Mouse (Mus musculus) spleen, postnatal 4 days (tissue): ENCODE data around the gene Denr.
A peak's percentile ranks its signal among the peaks of the same experiment; 100 is the strongest.

ENCODE experiments used
- DNase-seq, 2 experiments: peaks; one replicate each; pipeline ENCODE4 v3.0.0; 2022; ENCODE audit warnings: low spot score in 2 of 2

Denr gene

DNA sequence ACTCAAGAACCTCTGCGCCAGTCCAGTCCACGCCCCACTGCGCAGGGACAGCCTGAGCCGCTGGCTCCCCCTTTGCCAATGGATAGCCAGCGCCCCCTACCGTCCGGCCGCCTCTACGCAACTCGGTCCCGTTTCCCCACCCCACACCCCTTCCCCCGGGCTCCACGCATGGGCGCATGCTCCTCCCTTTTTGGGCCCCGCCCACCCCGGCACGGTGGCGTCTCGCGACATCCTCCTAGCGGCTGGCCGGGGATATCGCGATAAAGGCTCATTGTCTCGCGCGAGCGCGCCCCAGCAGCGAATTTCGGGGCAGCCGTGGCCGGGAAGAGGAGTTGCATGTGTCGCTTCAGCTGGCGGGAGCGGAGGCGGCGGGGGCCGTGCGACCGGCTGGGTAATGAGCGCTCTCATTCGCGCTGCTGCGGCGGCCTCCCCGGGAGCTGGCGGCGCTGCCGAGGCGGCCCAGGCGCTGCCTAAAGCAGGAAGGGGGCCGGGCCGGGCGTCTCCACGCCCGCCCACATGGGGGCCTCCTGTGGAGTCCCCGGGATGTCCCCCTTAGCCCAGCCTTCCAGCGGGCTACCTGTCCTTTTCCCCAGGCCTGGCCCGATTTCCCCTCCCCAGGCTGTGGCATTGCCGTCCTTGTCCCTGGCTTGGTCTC, at the start of gene Denr:
Denr (plus strand) TSS at position 200 of the 655 bp plus-strand sequence.
- DNase-seq = peak; percentile 100

DNA sequence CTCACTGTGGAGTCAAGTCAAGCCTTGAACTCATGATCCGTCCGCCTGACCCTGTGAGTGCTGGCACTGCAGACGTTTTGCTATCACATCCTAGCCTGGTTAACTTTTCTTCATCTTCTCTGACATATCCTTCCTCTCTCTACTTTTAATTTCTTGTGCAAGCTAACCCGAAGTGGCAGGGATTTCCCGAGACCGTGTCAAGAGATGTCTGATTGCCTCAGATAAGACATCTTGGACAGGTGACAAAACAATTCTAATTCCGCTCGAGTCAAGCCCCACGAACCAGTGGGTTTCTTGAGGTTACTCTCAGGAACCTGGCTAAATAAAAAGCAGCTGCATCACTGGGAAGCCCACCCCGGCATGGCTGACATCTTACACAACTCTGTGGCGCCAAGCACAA, 48.2 kb upstream of the Denr start:
- no peak for DNase-seq

DNA sequence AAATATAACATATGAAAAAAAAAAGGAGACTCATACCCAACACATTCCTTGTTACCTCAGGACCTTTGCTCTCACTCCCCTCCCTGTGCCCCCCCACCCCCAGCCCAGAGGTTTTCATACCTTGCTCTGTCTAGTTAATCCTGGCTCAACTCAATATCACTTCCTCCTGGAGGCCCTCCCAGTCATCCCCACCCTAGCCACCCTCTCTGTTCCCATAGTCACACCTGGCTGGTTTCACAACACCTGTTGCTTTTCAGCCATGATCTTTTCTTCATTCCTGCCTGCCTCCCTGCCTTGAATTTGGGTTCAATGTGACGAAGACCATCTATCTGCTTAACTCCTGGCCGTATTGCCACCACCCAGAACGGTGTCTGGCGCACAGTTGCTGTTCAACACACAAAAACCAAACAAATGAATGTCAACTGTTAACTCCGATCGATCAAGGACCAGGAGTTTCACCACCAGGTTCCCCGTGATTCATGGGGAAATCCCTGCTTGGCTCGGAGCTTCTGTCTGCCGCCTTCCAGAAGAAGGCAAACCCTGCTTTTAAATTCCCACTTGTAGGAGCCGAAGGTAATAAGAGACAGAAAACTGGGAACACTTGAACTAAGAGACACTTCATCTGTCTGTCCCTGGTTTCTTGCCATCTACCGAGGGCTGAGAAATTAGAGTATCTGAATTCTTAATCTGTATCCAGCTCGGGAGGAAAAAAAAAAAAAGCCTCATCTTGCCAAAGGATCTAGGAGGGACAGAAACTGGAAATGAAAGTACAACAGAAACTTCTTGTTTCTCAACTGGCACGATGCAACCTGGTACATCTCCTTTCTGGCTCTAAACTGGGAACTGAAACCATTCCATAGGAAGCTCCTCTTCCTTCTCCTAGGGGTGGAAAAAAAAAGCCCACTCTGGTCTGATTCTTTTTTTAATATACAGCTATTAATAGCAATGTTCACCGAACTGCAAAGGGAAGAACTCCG, 44.3 kb upstream of the Denr start:
- DNase-seq = no peak

DNA sequence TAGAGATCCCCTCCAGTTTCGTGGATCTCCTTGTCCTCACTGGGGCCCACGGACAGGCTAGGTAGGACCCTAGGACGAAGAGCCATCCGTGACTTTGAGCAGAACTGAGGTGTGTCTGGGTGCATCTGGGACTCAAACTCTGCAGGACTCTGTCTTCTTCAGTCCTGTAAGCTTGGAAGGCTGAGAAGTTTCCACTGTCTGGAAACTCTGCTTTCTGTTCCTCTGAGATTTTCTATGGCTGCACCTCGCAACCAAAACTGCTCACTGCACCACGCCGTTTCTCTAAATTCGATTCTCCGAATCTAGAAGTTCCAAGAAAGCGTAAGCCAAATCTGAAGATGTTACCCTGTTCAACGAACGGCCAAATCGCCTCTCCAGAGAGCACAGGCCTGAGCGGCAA, 43.0 kb upstream of the Denr start:
- no peak for DNase-seq

DNA sequence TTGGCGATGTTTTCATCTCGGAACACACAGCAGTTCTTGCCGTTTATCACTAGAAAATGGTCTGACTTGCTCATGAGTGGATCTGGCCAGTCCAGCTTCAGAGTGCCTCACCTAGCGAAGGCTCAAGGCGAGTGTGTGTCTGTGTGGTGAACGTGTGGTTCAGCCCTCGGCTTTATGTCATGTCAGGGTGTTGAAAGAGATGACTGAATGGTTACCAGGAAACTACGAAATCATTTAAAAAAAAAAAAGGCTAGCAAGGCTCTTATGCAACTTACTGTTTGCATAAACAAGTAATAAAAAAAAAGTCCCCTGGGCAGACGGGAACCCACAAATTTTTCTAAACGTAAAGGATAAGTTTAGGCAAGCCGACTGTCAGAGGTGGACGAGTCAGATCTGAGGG, 41.6 kb upstream of the Denr start, which contains the start of gene Hcar2:
Hcar2 (minus strand) TSS at position 135 of the 400 bp plus-strand sequence.
- DNase-seq = no peak

DNA sequence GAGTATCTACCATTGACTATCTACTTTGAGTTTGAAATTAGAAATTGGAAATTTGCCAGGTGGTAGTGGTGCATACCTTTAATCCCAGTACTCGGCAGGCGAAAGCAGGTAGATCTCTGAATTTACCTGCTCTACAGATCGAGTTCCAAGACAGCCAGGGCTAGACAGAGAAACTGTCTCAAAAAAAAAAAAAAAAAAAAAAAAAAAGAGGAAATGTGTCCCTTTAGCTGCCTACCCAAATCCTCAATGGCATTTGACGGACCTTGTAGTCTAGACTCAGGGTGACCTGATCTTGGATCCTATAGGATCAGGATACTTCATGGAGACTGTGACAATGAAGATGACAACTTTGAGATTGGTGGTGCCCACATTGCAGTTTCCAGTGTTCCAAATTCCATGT, 40.5 kb upstream of the Denr start:
- no peak for DNase-seq

DNA sequence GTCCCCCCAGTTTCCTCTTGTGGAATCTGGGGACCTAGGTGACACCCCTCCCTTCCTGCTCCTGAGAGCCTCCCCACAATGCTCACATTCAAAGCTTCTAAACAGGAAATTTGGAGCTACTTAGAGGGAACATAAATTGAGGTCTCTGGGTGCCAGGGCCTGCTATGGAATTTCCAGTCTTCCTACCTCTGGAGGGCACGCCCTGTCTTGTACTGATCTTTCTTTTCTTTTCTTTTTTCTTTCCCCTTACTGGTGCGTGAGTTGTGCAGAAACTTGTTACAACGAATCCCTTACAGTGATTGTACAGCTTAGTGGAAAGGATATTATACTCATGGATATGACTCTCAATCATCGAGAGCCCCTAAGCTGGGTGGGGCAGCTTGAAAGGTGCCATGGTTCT, 37.4 kb upstream of the Denr start:
- no peak for DNase-seq

DNA sequence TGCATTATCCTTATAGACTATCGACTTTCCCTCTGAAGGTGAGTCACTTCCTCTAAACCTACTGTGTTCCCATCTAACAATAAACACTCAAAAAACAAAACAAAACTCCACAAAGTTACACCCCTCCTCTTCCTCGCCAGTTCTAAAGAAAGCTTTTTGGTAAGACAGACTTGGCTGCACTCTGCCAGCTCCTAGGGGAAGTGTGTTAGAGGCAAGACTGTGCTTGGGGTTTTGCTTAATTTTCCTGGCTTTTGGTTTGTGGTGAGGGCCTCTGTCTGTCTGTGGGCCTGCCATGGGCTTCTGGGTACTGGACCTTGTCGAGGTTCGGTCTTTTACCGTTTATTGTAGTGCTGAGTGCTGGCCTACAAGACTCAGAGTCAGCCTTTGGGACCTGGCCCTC, 32.8 kb upstream of the Denr start:
- DNase-seq = no peak

DNA sequence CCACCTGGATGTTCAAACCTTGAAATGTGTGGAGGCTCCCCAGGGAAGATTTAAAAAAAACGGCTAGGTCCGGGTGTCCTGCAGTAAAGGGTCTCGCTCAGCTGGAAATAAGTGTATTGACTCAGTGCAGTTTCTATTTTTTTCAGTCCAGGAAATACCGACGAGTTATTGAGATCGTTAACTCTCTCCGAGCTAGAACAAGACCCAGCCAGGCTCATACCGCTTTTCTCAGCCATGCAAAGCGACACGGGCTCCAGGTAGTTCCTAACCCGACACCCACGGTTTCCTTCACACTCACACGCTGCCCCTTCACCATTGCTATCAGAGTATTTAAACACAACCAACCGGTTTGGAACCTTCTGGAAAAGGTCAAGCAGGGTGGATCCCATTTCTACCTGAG, 28.9 kb upstream of the Denr start:
- no peak for DNase-seq

DNA sequence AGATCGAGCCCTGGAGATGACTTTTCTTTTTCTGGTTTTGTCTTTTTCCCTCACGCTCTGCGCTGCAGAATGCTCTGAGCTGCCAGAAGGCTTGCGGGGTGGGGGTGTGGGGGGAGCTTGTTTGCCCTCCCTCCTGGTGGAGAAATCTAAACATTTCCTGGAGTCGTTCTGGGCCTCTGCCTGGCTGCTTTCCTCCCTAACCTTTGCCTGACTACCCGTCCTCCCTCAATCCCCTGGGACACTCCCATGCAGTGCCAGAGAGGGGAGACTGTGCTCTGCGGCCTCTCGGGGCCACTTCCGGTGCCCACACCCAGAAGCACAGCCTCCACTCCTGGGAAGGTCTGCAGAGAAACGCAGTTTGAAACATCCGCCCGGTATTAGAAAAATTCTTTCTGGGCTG, 27.0 kb upstream of the Denr start, which contains the start of gene Hcar1:
Hcar1 (minus strand) TSS at position 93 of the 400 bp plus-strand sequence.
- peak in 1 of 2 experiments; percentile 54 for DNase-seq

DNA sequence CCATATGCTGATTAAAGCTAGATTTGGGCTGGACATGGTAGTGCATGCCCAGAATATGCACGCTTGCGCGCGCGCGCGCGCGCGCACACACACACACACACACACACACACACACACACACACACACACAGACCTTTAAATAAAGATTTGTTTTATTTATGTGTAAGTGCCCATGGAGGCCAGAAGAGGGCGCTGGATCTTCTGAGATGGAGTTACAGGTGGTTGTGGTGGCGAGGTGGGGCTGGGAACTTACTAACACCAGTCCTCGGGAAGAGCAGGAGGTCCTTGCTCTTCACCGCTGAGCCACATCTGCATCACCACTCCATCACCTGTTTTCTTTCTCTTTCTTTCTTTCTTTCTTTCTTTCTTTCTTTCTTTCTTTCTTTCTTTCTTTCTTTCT, 26.2 kb upstream of the Denr start:
- peak in 1 of 2 experiments; percentile 52 for DNase-seq

DNA sequence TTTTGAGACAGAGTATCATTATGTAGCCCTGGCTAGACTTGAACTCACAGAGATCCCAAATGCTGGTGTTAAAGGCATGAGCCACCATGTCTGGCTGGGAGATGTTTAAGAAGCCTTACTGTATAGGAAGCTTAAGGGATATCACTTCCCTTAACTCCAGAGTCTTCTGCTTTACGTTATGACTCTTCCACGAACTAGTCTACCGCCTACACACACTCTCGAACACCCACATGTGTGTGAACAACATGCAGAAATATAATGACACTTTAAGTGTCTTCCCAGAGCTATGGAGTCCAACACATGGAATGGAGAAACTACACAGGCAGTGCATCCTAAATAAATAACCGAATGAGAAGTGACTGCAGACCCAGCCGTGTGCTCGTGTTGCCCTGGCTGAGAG, 23.1 kb upstream of the Denr start:
- no peak for DNase-seq

DNA sequence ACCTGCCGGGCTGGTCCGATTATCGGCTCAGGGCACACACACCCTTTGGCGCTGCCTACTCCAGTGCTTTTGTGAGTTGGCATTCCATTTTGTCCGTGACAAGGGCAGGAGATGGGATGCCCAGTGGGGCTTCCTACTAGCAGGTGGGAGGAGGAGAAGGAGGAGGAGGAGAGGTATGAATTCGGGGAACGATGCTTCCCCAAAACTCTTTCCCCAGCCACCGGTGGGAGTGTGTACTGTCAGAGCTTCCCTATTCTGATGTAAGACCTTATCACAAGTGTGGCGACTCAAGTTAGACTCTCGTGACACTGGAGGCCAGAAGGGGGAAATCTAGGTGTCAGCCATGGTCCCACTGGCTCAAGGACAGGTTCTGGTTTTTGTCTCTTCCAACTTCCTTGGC, 22.6 kb upstream of the Denr start:
- no peak for DNase-seq

DNA sequence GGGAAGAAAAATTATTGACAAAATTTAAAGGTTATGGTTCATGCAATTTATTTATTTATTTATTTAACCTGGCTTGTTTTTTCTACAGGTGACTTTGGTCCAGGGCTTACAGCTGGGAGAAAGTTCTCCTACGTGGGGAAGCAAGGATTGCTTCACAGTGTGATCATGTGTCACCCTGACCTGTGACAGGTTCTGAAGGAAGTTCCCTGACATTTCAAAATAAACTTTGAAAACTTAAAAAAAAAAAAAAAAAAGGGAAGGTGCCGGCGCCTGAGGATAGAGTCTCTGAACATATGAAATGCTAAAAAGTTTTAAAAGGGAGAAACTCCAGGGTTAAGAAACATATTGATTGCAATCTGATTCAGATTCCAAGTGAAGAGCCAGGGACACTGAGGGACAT, 20.6 kb upstream of the Denr start:
- DNase-seq = no peak

DNA sequence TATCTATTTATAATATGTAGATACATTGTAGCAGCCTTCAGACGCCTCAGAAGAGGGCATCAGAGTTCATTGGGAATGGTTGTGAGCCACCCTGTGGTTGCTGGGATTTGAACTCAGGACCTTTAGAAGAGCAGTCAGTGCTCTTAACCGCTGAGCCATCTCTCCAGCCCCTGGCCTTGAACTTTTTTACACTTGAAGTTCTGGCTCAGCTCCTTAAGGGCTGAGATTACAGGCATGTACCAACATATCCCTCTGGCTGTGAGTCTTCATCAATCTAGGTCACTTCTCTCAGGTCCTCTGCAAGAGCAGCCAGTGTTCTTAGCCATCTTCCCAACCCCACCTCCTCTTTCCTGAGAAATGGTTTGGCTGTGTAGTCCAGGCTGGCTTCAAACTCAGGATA, 16.7 kb upstream of the Denr start:
- no peak for DNase-seq

DNA sequence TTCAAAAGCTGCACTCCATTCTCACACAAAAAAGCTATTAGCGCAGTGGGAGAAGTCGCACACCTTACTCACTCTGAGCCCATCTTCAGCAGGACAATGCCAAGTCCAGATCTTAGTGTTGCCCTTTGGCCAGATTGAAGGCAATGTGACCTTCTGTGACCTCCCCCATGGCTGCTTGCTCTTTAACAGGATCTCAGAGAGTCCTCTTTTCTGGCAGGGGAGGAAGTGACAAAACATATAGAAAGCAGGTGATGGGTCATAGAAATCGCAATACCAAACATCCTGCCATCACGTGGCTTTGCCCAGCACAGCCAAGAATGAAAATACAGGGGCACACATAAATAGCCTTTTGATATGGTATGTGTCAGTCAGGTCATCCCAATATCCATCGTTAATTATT, 16.0 kb upstream of the Denr start:
- DNase-seq = no peak

DNA sequence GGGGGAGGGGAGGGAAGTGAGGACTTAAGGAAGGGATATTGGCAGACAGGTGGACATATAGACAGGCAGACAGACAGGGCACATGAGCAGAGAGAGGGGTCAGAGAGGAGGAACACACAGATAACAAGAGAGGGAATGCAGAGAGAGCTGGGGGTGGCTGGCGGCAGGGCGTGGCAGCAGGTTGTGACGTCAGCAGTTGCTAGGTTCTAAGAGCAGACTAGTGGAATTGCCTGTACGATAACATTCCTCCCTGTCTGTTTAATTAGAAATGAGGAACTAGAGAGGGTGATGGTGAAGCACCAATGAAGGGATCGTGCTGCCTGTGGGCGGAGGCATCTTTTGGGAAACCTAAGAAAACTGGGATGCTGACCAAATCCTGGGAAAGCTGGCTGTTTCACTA, 15.3 kb upstream of the Denr start:
- peak; percentile 56 to 79 for DNase-seq

DNA sequence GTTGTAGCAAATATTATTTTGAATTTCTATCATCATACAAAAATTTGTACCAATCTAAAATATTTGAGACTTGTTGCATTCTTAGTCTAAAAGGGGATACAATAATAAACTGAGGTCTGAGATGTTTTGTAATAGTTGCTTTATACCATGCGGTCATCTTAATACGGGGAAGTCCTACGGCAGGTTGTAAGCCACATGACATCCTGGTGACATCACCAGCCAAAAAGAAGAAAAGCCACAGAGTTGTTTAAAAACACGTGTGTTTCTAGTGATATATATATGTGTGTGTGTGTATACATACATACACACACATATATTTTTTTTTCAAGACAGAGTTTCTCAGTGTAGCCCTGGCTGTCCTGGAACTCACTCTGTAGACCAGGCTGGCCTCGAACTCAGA, 13.5 kb upstream of the Denr start:
- DNase-seq = no peak

DNA sequence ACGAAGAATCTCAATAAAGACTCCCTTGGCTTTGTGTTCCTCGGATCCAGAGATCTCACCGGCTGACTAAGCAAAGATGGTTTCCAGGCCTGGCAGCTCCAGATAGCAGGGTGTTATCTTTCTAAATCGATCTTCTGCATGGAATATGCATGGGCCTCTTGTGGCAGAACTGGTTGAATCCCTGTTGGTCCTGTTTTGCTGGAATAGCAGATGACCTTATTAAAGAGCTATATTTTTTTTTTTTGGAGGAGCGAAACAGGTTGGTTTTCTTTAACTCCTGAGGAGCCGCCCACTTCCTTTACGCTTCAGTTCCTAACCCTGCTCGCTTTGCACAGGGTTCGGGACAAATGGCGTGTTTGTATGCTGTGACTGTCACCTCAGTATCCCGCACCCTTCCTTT, 10.6 kb upstream of the Denr start:
- no peak for DNase-seq

DNA sequence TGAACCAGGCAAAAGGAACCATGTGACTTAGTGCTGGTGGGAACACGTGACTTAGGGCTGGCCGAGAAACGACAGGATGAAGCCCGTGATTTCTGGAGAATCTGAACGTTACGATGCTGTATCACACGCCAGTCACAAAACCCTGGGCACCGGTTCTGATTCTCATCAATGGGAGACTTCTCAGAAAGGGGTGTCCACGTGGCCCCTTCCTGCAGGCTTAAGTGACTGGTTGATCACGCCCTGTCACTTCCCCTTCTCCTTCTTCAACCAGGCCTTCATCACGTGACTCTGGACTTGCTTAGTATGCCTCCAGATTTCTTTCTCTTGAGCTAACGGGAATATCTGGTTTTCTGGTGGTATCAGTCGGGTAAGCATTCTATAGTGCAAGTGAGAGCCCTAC, 9.6 kb upstream of the Denr start:
- DNase-seq = no peak

DNA sequence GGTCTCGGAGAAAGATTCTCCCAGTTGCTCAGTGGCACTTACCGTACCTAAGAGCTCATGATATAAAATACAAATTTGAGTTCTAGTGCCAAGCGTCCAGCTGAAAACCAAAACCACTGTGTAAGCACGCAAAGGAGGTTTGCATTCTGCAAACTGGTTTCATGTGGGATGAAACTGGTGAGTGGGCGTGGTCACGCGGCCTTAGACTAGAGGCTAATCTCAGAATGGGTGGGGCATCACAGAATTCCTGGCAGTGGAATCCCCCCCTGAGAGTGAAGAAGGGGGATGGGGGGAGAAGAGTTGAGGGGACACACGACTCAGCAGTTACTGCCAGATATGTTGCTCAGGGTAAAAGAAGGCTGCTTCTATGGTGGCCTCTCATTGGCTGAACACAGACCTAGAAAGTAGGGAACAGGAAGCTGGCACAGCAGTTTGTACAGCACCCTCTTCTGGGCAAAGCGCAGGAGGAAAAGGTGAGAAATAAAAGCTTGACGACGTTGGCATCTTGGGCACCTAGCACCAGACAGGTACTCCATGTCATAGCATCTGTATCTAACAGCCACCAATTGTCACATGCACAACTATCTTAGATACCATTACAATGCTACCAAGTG, 2.8 kb upstream of the Denr start:
- no peak for DNase-seq

DNA sequence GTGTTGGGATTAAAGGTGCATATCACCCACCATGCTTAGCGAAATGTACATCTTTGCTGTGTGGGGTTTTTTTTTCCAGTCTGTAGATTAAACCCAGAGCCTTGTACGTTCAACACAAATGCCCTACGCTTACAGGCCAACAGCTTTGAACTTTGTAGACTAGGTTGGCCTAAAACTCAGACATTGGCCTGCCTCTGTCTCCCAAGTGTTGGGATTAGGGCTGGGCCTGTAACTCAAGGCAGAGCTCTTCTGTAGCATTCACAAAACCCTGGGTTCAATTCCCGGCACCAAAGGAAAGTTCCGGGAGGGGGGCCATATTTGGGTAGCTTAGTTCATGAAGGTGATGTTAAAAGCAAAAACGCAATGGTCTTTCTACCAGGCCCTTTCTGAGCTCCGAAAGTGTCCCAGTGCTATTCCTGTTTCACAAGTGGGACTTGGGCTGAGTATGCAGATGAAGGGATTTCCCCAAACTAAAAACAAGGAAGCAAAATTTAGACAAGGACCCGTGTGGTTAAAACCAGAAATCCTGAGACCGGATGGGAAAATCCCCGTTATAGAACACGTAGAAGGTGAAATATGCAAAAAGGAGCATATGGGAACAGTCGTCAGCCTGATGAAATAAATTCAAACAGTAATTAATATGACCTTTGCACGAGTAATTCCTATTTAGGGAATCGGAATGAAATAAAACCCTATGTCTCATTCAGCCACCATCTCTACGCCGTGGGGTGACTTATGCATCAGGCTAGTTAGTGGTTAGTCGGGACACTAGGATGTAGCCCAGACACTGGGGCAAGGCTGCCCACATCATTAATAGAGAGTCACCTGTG, 614 bp upstream of the Denr start:
- no peak for DNase-seq
